Mouse (Mus musculus): ENCODE measurements around the gene Polr1b. TPM values are rescaled to one million over a fixed set of nuclear protein-coding genes. Genes with fewer than 3 reads are reported as not detected.

Gene Polr1b
- total RNA-seq, 2 experiments from 2014 or later = 10.2 to 10.9 TPM

Other genes with a start within 250 kb of the Polr1b start
- under 1 TPM; 0.47 to 0.72 TPM for gene Fbln7, start 238.0 kb upstream of the Polr1b start, total RNA-seq (2021)
- gene Zc3h8, start 156.9 kb upstream of the Polr1b start, total RNA-seq (2021) = 1 to 10 TPM; 7.5 to 8.7 TPM
- gene Zc3h6, start 133.6 kb upstream of the Polr1b start, total RNA-seq (2021) = 1 to 10 TPM; 2.6 to 4.8 TPM
- gene Gm10762, start 133.3 kb upstream of the Polr1b start, total RNA-seq (2021) = 10 to 100 TPM; 10.4 to 12.1 TPM
- not detected for gene Vinac1, start 52.8 kb upstream of the Polr1b start, total RNA-seq (2021)
- 10 to 100 TPM; 20.0 to 22.7 TPM for gene Ttl, start 35.1 kb upstream of the Polr1b start, total RNA-seq (2021)
- gene Chchd5, start 28.7 kb downstream of the Polr1b start, total RNA-seq (2021) = 10 to 100 TPM; 13.0 to 13.1 TPM
- gene Slc20a1, start 97.8 kb downstream of the Polr1b start, total RNA-seq (2021) = 10 to 100 TPM; 12.4 to 13.9 TPM
- gene Ckap2l, start 196.2 kb downstream of the Polr1b start, total RNA-seq (2021) = under 1 TPM; 0.39 to 0.42 TPM
- gene Il1a, start 209.0 kb downstream of the Polr1b start, total RNA-seq (2021) = not detected